Mouse (Mus musculus): ENCODE data around the gene Gm4303.
"Not testable (repeated sequence)": the region's sequence is repeated elsewhere in the genome, so short reads cannot be mapped to it uniquely, and the experiment has no call there.

Gene Gm4303

DNA sequence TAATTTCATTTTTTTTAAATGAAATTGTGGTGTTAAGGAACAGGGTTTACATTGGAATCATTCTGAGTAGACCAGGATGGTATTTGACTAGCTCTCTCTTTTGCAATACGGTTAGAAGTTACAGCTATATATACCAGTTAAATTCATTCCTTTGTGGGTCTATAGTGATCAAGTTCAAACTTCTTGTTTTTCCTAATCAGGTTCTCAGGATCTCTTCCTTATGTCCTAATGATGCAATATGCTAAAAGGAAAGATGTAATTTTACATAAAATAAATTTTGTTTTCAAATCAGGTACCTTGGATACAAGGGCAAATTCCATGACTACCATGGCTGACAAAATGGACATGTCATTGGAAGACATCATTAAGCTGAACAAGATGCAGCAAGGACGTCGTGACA, at the start of gene Gm4303:
Gene Gm4303 (plus strand): TSS at position 301 of the 400 bp plus-strand sequence.
- not testable (repeated sequence) for DNase-seq

GRCm38 (mm10) chr10:100296105-100296504, 49.7 kb upstream of the Gm4303 start:
- no peak for DNase-seq

DNA sequence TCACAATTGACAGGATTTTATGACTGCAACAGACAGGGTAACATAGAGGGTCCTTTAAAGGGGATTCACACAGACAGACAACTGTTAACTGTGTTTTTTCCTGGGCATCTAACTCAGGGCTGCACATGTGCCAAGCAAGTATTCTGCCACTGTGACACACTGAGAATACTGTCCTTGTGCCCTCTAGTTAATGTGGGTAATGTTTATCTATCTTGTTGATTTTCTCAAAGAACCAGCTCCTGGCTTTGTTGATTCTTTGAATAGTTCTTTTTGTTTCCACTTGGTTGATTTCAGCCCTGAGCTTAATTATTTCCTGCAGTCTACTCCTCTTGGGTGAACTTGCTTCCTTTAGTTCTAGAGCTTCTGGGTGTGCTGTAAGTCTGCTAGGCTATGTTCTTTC, 45.7 kb upstream of the Gm4303 start:
- not testable (repeated sequence) for DNase-seq

DNA sequence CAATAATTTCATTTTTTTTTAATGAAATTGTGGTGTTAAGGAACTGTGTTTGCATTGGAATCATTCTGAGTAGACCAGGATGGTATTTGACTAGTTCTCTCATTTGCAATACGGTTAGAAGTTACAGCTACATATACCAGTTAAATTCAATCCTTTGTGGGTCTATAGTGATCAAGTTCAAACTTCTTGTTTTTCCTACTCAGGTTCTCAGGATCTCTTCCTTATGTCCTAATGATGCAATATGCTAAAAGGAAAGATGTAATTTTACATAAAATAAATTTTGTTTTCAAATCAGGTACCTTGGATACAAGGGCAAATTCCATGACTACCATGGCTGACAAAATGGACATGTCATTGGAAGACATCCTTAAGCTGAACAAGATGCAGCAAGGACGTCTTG, 10.4 kb upstream of the Gm4303 start, which contains the start of gene Gm4301:
Gene Gm4301 (plus strand): TSS at position 301 of the 400 bp plus-strand sequence.
- DNase-seq: not testable (repeated sequence)

GRCm38 (mm10) chr10:100340536-100340935, 5.2 kb upstream of the Gm4303 start, which contains the start of gene Gm4302:
TSS of gene Gm4302 (plus strand) at chr10:100340836.
- not testable (repeated sequence) for DNase-seq

GRCm38 (mm10) chr10:100350793-100351192, 5.0 kb downstream of the Gm4303 start, which contains the start of gene Gm4305:
TSS of gene Gm4305 (plus strand) at chr10:100351093.
- not testable (repeated sequence) for DNase-seq

DNA sequence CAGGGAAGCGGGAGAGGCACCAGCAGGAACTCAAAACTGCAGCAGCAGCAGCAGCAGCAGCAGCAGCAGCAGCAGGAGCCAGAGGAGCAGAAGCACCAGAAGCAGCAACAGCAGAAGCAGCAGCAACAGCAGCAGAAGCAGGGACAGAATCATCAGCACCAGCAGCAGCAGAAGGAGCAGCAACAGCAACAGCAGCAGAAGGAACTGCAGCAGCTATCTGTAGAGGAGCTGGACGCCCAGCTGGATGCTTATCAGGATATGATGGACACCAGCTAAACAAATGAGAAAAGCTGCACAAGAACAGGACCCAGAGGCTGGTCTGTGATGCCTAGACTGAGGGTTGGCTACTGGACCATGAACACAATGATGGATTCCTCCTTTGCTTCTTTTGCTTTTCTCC, 11.1 kb downstream of the Gm4303 start:
- DNase-seq: not testable (repeated sequence)

- DNase-seq: not testable (repeated sequence)
These were observed 15.3 kb downstream of the Gm4303 start, which contains the start of gene Gm4307 for GRCm38 (mm10) chr10:100361038-100361437. TSS of gene Gm4307 (plus strand) at chr10:100361338.

- not testable (repeated sequence) for DNase-seq
These were observed 36.7 kb downstream of the Gm4303 start, which contains the start of gene Gm4312 for GRCm38 (mm10) chr10:100382460-100382859. TSS of gene Gm4312 (minus strand) at chr10:100382560.
